Mouse (Mus musculus) E14TG2a.4 (cell line): Measurements from ENCODE around the gene Vmn1r221.
"Not testable (repeated sequence)": the region's sequence is repeated elsewhere in the genome, so short reads cannot be mapped to it uniquely, and the experiment has no call there.

Experiments used
- H3K27me3 ChIP-seq: 2 replicates; pipeline ENCODE4 v1.6.1; 2014; ENCODE audit warnings: low read length, control low read depth; ENCODE audit not compliant: insufficient read depth
- H3K36me3 ChIP-seq: 2 replicates; pipeline ENCODE4 v1.6.1; 2014; ENCODE audit warnings: low read length, control low read depth; ENCODE audit not compliant: insufficient read depth
- H3K4me1 ChIP-seq: replicated peaks from 2 replicates; pipeline ENCODE4 v1.6.1; 2014; ENCODE audit warnings: low read depth, low read length, control low read depth
- H3K4me3 ChIP-seq: replicated peaks from 2 replicates; pipeline ENCODE4 v1.5.1; 2014; ENCODE audit warnings: mild to moderate bottlenecking, low read length
- H3K9me3 ChIP-seq: 2 replicates; pipeline ENCODE4 v1.6.1; 2014; ENCODE audit warnings: low read length, control low read depth
- CTCF ChIP-seq: conservative IDR thresholded peaks from 2 replicates; pipeline ENCODE4 v1.5.1; 2014; ENCODE audit warnings: low read length
- NANOG ChIP-seq: IDR thresholded peaks from 2 replicates; pipeline ENCODE4 v1.6.1; 2014; ENCODE audit warnings: borderline replicate concordance, low read length, mixed read lengths
- POU5F1 ChIP-seq: IDR thresholded peaks from 2 replicates; pipeline ENCODE4 v1.6.1; 2014; ENCODE audit warnings: low read length, borderline replicate concordance

Gene Vmn1r221

DNA sequence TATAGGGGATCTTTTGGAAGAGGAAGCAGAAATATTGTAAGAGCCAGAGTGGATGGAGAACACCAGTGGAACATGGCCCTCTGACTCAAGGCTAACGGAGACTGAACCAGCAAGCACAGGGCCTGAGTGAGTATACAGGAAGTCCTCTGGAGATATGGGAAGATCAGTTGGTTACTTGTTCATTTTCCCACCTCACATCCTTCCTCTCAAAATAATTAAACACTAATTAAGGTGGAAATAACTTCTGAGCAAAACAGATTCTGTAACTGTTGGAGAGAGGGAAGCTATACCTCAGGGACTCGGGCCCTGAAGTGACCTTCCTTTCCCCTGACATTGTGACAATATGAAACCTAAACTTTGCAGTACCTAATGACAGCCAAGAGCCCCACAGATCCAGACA is at the start of gene Vmn1r221:
Gene Vmn1r221 (plus strand): TSS at position 301 of the 400 bp plus-strand sequence.
- H3K9me3 ChIP-seq, H3K4me1 ChIP-seq, H3K4me3 ChIP-seq, H3K27me3 ChIP-seq, H3K36me3 ChIP-seq: not testable (repeated sequence)

DNA sequence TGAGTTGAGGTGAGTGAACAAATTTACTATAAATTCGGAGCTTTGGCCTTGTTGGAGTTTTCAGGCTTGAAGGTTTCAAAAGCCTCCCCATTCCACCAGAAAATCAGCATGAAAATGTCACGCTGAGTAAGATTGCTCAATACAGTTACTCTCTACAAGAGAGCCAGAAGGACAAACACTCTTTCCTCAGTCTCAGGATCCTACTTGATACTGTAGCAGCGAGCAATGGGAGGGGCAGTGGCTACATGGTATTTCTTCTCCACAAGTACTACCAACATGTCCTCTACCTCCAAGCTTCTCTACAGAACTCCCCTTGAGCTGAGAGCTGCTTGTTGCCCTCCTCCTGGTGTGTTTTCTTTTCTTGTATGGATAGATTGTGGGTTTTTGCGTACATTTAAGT is 47.5 kb upstream of the Vmn1r221 start:
- not testable (repeated sequence) for H3K27me3 ChIP-seq, H3K4me1 ChIP-seq
- H3K9me3 ChIP-seq, result peaks cover 35% of the 10 kb centered on the region

DNA sequence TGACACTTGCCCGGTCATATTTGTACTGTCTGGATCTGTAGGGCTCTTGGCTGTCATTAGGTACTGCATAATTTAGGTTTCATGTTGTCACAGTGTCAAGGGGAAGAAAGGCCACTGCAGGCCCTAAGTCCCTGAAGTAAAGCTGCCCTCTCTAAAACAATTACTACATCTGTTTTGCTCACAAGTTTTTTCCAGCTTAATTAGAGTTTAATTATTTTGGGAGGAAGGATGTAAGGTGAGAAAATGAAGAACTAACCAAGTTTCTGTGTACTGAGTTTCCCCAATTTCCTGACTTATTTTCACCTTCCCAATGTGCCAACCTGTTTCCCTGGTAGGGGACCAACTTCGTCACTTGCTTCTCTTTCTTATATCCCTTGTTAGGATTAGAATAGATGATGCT is 26.1 kb upstream of the Vmn1r221 start, which contains the start of gene Vmn1r220:
Gene Vmn1r220 (minus strand): TSS at position 101 of the 400 bp plus-strand sequence.
- H3K9me3 ChIP-seq, result peaks cover 6% of the 10 kb centered on the region; the same call in 1 of the 2 replicates
- H3K36me3 ChIP-seq, result no peaks in the 10 kb centered on the region
- no peaks in the 10 kb centered on the region for H3K27me3 ChIP-seq
- H3K4me3 ChIP-seq, result no peak within 1 kb of the TSS
- no peaks in the 10 kb centered on the region for H3K4me1 ChIP-seq
- TF ChIP-seq POU5F1 (no peak), NANOG (no peak), CTCF (no peak)

More for the DNA sequence above, 47.5 kb upstream of the Vmn1r221 start:
- H3K36me3 ChIP-seq, result peaks cover 13% of the 10 kb centered on the region
- H3K4me3 ChIP-seq, result not testable (repeated sequence)

DNA sequence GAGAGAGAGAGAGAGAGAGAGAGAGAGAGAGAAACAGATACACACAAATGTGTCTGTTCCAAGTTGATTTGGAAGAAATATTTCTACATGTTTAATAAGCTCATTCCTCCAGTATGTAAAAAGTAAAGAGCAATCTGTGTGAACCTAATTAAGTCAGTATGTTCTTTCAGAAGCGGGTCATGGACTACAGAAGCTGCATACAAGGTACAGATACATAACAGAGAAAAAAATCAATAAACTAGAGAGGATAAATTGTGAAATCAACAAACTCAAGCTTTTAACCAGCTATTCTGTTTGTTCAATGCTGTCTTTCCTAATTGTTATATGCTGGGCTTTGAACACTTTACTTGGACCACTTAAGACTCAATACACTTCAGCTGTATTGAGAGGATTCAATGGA is 10.0 kb upstream of the Vmn1r221 start:
- peaks cover 35% of the 10 kb centered on the region for H3K9me3 ChIP-seq
- H3K27me3 ChIP-seq, H3K36me3 ChIP-seq, H3K4me3 ChIP-seq, H3K4me1 ChIP-seq: not testable (repeated sequence)

DNA sequence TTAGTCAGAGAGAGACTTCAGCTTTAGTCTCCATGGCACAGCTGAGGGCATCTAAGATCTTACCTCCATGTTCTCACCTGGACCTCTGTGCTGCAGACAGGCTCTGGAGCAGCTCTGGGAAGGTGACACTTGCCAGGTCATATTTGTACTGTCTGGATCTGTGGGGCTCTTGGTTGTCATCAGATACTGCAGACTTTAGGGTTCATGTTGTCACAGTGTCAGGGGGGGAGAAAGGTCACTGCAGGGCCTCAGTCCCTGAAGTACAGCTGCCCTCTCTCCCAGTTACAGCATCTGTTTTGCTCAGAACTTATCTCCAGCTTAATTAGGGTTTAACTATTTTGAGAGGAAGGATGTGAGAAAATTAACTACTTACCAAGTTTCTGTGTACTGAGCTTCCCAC is 21.9 kb downstream of the Vmn1r221 start, which contains the start of gene Vmn1r222:
Gene Vmn1r222 (minus strand): TSS at position 101 of the 400 bp plus-strand sequence.
- not testable (repeated sequence) for H3K4me3 ChIP-seq, H3K36me3 ChIP-seq, H3K4me1 ChIP-seq, H3K9me3 ChIP-seq, H3K27me3 ChIP-seq

DNA sequence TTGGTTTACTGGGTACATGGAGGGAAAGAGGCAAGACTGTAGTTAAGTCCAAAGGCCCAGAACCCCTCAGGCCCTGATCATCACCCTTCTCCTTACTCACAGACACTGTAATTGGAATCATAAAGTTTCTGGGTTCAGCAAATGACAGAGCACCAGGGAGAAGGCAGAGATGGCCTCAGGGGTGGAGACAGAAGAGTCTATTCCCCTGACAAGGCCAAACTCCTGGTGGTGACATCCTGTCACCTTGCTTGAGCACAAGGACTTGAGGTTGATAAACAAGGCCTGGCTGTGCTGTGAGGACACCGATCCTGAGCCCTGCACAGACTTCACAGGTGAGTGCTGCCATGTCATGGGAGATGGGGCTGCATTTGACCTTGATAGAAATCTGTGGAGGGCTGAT is 32.9 kb downstream of the Vmn1r221 start, which contains the start of gene Vmn1r223:
Gene Vmn1r223 (plus strand): TSS at position 301 of the 400 bp plus-strand sequence.
- H3K4me3 ChIP-seq, H3K4me1 ChIP-seq, H3K36me3 ChIP-seq, H3K9me3 ChIP-seq, H3K27me3 ChIP-seq: not testable (repeated sequence)

DNA sequence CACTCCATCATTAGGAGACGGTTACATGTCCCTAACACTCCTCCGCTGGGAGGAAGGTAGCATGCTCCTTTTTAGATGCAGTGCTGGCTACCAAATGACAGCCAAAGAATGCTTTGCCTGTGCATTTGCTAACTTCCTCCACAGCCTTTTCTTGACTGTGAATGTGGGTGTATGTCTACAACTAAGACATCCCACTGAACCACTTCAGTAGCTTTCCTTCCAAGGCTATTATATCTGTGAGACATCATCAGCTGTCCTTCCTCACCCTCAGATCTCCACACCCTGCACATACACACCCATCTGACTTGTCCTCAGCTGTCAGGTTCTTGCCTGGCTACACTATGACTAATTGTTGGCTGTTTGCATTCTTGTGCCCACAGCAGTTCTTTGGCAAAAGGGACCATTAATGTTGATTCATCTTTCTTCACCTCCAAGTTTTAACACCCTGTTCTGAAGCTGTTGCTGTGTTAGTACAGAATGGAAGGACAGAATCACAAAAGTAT is 44.7 kb downstream of the Vmn1r221 start:
- TF ChIP-seq POU5F1 (no peak), CTCF (no peak), NANOG (no peak)
- H3K9me3 ChIP-seq, result peaks cover 18% of the 10 kb centered on the region
- H3K36me3 ChIP-seq, result no peaks in the 10 kb centered on the region
- H3K4me1 ChIP-seq, result no peaks in the 10 kb centered on the region
- no peaks in the 10 kb centered on the region for H3K27me3 ChIP-seq
- H3K4me3 ChIP-seq, result no peak overlapping the region

DNA sequence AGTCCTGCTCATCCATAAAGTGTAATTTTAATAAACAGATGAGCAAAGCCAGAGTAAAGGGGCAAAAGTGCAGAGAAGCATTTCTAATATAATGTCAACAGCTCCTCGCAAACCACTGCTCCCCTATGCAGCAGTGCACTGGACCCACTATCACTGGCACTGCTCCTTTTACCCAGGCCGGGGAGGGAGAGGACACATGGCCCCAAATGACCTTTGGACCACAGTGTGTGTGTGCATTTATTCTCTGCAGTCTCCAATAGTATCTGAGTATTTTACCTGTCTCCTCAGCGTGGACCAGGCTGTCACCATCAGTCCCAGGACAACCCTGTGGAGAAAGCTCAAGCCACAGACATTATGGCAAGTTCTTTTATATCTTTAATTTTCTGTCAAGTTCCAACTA is 54.7 kb downstream of the Vmn1r221 start:
- not testable (repeated sequence) for H3K36me3 ChIP-seq, H3K9me3 ChIP-seq, H3K4me1 ChIP-seq, H3K4me3 ChIP-seq, H3K27me3 ChIP-seq

DNA sequence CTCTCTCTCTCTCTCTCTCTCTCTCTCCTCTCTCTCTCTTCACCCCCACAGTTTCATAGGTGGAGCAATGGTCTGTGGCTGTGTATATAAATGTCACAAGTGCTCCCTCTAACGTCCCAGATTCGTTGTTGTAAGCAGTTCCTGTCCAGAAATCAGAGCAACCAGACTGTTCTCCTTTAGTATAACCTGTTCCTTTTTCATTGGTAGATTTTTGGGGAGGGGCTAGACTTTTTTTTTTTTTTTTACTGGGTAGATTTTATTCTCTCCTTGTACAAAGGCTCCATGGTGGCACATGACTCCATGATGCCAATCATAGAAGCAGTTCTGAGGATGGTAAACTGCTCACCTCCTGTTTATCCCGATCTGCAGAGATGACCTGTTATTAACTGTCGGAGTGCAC is 55.2 kb downstream of the Vmn1r221 start:
- not testable (repeated sequence) for H3K36me3 ChIP-seq, H3K4me3 ChIP-seq, H3K9me3 ChIP-seq, H3K4me1 ChIP-seq, H3K27me3 ChIP-seq

DNA sequence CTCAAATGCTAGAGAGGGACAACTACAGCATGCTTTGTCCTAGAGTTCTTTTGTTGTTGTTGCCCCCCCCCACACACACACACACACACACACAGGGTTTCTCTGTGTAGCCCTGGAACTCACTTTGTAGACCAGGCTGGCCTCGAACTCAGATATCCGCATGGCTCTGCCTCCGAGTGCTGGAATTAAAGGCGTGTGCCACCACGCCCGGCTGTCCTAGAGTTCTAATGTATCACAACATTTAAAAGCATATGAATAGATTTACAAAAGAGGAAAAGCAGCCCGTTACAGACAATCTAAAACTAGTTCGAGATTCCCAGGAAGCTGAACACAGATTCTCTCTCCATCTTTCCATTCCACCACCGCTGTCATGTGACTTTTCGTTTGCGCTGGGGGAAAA is 55.8 kb downstream of the Vmn1r221 start:
- Histone ChIP-seq H3K27me3 (no peaks in the 10 kb centered on the region), H3K4me1 (no peaks in the 10 kb centered on the region), H3K4me3 (peak overlapping the region; percentile 75; the same call in 1 of the 2 replicates), H3K36me3 (no peaks in the 10 kb centered on the region), H3K9me3 (peaks cover 3% of the 10 kb centered on the region; the same call in 1 of the 2 replicates)
- TF ChIP-seq POU5F1, result no peak
- TF ChIP-seq NANOG, result no peak
- TF ChIP-seq CTCF, result no peak
